Mouse (Mus musculus) heart, adult 11 months (tissue): ENCODE data around the gene Klhl11.

Source experiments
- DNase-seq: peaks from one replicate; pipeline ENCODE4 v3.0.0; 2022

Gene Klhl11

DNA sequence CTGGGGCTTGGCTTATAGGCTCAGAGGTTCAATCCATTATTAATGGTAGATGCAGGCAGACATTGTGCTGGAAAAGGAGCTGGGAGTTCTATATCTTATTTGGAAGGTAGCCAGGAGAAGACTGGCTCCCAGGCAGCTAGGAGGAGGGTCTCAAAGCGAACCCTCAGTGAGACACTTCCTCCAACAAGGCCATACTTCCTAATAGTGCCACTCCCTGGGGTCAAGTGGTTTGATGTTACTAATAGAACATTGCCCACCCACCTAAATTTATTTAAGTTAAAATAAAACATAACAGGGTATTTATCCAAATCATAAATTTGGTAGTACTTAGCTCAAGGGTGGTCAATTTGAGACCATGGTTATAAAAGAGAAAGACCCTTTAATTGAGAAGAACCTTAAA, 6.7 kb downstream of the Klhl11 start:
- no peak for DNase-seq

DNA sequence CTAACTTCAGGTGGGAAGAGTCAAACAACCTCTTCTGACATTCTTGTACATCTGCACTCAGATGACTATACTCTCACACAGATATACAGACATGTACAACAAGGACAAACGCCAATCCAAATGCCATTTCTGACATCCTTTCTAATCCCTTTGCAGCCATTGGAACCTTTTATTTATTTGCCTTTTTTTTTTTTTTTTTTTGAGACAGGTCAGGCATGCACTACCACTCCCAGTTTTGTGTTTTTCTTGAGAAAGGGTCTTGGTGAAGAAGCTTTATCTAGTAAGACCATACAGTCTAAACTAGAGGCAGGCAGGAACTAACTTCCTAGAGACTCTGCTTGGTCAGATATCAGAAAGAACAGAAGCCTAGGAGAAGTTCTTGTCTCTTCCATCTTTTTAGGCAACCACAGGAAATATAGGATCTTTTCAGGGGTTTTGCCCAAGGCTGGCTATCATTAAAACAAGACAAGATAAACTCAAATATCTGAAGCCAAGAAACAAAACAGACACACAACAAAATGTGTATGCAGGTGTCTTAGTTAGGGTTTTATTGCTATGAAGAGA, 7.2 kb downstream of the Klhl11 start:
- DNase-seq, result no peak

DNA sequence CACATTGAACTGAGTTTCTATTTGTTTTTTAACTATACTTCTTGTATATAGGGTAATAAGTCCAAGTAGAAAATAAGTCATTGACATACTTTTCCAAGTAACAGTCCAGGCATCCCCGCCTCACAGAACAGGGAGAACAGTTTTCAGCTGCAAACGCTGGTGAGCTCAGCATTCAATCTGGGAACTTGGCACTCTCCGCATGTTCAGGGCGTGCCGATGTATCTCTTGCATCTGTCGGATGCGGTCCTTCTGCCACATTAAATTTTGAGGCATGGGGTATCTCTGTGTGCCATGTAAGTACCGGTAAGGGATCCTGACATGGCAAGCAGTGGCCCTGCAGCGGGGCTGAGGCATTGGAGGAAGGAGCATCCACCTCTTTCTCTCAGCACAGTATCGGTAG, 9.8 kb downstream of the Klhl11 start:
- no peak for DNase-seq

DNA sequence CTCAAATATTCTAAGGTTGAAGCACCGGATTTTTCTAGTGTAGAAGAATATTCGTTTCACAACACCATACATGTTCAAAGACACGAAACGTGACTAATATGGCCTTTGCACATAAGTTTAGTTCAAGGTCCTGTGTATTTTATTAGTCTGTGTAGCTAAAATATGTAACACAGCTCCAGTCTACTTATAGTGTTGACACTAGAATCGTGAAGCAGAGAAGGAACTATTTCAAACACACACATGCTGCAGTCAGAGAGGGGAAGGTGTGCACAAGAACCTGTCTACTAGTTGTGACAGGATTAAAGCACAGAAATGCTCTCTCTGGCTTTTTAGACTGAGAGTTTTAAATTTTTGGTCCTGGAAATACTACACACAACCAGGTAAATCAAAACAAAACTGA, 14.8 kb downstream of the Klhl11 start:
- DNase-seq, result no peak

DNA sequence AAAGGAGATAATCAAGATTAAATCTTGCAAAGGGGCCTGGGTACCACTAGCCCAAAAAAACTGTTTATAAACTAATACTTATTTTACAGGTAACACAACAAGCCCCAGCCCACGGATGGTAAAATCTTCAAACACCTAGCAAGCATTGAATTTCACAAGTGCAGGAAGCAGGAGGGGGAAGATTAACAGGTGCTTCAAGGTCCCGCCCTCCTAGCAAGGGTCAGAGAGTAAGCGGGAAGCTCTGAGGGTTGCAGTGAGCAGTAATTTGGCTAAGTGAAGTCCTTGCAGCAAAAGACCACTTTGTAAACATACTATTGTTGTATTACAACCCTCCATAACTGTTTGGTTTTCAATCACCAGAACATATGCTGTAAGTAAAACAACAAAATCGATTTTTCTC, 15.3 kb downstream of the Klhl11 start:
- no peak for DNase-seq

DNA sequence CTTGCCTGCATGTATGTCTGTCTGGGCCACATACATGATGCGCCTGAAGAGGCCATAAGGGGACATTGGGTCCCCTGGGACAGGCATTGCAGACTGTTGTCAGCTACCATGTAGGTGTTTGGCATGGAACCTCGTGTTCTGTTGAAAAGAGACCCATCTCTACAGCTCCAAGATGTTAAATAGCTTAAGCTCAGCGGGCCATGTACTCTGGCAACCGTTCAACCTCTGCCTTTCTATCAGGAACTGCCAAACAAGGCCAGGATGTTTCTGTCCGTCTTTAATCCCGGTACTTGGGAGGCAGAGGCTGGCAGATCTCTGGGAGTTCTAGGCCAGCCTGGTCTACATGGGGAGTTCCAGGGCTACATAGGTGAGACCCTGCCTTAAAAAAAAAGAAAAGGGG, 29.9 kb downstream of the Klhl11 start:
- no peak for DNase-seq

DNA sequence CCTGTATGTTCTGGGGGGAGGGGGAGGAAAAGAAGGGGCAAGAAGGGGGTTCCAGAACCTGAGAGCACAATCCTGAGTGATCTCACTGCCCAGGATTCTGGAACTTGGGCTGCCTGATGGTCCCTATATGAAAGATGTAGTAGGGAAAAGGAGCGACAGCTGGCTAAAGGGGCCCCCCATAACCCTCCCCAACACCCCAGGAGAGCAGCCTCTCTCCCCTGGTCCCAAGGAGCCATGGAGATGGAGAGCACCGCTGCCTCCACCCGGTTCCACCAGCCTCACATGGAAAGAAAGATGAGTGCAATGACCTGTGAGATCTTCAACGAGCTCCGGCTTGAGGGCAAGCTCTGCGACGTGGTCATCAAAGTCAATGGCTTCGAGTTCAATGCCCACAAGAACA, 30.7 kb downstream of the Klhl11 start, which contains the start of the genes Nt5c3b and Klhl10:
TSS of gene Nt5c3b (minus strand) at position 12 of the 400 bp plus-strand sequence.
TSS of gene Klhl10 (plus strand) at position 121 of the 400 bp plus-strand sequence.
- peak; percentile 88 for DNase-seq

DNA sequence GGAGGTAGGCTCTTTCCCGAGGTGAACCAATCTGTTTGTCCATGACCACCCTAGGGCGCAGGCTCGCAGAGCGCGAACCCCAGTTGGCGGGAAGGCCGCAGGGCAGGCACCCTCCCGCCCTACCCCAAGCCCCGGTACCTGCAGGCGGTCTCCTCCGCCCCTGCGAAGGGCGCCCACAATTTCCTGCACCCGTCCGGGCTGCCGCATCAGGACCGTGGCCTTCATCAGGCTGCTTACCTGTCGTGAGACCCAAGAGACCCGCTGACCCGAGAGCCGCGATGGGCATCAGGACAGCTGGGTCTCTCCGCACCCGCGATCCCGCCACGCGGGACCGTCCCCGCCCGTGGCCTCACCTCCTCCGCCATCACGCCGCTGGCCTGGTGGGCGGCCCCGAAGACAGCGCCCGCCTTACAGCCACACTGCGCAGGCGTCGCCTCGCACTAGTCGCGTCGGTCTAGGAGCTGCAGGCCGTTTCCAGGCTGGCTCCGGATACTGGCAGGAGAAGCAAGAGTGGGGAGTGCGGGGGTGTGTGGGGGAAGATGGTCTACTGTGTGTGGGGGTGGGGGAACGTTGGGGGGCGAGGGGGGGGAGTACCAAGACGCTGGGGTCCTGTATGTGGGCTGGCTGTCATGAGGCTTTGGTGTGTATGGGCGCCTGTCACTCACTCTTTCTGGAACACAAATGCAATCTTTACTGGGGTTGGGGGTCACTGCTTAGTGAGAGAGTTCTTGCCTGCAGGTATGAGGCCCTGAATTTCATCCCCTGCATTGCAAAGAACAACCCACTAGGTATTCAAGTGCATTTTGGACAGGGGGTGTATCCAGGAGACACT, 31.6 kb downstream of the Klhl11 start:
- peak; percentile 99 for DNase-seq

DNA sequence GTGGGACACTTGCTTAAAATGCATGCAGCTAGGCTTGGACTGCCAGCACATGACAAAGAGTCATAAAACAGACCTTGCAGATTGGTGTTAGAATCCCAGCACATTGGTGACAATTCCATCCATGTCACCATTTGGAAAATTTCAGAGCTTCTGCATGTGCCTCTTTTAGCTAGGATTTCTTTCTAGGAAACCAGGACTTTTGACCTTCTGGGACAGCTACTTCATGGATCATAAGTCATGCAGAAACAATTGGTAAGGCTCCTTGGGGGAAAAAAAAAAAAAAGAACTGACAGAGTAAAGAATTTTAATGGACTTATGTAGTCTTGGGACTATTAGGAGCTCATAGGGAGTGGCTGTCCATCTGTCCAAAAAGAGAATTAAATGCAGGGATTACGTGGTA, 34.6 kb downstream of the Klhl11 start:
- DNase-seq, result no peak

DNA sequence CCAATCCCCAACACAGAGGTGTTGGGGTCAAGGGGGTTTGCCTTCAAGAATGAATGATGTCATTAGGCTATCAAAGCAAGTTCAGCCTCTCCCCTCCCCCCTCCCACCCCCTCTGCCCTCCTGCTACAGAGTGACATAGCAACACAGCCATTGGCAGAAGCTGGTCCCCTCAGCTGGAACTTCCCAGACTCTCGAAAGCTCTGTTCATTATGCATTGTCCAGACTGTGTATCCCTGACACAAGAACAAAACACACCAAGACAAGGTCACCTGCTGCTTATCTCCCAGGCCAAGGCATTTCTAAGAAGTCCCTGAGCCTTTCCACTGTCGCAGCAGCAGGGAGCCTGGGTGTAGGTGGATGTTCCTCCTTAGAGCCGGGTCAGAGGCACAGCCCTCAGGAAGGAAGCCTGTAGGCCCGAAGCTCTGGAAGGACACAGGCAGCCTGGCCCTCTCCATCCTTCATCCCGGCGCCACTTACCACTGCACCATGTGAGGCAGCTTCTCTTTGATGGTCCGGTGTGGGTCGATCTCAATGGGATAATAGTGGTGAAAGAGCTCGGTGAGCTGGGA, 36.8 kb downstream of the Klhl11 start:
- DNase-seq, result no peak

DNA sequence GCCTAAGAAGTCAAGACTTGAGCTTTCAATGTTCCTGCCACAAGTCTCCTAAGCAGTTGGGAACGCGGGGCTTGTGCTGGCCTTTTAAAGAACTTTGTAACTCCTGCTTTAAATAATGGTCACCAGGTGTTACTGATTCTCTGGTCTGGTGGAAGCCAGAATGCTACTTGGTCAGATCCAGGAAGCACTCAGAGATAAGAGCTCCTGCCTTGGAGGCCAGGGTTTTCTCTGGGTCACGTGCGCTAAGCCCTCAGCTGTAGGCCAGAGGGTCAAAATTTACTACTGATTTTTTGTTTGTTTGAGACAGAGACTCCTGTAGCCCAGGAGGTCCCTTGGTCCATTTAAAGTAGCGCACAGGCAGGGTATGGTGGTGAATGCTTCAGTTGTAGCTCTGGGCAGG, 40.5 kb downstream of the Klhl11 start:
- DNase-seq, result no peak

DNA sequence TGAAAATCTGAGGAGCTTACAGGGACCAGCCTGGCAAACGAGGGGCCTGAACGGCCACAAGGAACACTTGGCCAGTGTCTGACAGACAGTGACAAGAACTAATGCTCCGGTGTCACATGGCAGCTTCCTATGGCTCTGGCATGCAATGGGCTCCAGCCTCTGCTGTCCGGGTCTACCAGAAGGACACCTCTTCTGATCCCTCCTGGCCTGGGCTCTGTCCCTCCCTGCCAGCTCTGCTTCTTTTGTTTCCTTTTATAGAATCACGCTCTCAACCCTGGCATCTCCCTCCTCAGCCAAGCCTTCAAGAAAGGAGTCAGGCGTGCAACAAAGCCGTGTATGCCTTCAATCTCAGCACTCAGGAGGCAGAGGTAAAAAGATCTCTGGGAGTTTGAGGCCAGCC, 42.5 kb downstream of the Klhl11 start:
- peak; percentile 94 for DNase-seq

DNA sequence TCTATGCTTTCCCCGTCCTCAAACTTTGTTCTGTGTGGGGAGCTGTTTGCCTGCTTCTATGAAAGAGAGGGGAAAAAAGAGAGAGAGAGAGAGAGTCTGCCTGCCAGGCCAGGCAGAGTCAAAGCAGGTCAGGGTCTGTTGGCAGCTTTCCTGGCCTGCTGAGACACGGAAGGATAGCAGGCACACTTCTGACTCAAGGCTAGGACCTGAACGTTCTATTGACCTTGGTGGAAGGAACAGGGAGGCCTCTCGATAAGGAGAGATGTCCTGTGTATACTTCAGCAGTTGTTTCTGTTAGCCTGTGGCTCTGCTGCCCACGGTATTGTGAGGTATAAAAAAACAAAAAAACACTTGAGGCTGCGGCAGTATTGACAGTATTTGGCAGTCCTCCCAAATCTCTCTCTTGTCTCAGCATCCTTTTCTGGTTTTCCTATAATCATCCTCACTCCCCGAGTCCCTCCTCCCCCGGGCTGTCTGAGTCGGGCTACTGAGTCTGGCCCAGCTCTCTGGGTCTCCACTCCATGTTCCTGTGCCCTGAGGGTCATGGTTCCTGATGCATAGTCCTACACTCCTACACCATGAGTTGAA, 43.8 kb downstream of the Klhl11 start:
- DNase-seq, result peak; percentile 93

DNA sequence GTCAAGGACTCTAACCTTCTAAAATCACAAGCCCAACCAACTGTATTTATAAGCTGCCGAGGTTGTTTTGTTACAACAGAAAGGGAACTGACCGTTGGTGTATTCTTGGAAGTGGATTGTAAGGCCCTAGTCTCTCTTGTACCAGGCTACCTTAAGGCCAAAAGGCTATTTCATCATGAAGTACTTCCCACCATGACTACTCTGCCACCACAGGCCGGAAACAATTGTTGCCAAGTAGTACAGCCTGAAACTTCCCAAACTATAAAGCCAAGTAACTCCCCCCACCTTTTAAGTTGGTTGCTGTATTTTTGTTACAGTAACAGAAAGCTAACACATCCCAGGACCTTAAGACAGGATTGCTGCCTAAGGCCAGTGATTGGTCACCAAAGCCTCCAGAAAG, 45.7 kb downstream of the Klhl11 start:
- DNase-seq, result no peak

DNA sequence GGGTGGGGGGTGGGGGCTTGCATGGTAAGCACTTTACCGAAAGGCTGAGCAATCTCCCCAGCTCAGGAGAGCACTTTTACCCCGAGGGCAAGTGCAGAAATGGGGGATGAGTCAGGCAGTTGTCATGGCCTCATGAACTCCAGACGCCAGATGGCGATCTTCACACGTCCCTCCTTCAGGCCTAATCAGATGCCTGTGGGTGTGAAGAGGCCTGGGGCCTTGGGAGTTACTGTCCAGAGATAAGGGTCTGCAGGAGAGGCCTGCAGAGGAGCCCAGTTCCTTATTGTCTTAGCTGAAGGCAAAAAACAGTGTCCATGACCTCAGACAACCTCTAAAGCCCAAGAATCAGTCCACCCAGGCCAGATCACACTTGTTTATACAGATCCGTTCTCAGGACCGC, 46.7 kb downstream of the Klhl11 start:
- DNase-seq, result peak; percentile 97

DNA sequence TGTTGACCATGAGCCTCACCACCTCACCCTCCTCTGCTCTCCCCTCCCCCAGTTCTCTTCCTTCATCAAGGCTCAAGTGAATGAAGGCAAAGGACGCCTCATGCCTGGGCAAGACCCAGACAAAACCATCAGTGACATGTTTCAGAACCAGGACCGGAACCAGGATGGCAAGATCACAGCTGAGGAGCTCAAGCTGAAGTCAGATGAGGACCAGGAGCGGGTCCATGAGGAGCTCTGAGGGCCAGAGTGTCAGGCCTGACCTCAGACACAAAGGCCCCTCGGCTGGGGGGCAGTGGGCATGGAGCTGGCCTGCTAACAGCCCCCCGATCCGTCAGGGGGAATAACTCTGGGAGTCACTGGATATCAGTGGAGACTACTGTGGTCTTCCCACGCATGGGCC, 48.7 kb downstream of the Klhl11 start:
- DNase-seq, result peak; percentile 91

DNA sequence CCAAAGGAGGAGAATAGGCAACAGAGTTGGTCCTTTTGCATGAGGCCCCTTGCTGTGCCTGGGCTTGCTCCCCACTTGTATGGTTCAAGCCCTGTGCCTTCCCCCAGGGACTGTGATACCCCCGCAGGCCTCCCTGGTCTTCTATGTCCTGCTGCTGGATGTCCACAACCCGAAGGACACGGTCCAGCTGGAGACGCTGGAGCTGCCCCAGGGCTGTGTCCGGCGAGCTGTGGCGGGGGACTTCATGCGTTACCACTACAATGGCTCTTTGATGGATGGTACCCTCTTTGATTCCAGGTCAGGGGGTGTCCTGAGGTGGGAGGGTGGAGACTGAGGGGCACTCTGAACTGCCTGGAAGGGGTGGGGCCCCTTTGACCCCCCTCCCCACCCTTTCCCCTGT, 51.0 kb downstream of the Klhl11 start:
- peak; percentile 91 for DNase-seq

DNA sequence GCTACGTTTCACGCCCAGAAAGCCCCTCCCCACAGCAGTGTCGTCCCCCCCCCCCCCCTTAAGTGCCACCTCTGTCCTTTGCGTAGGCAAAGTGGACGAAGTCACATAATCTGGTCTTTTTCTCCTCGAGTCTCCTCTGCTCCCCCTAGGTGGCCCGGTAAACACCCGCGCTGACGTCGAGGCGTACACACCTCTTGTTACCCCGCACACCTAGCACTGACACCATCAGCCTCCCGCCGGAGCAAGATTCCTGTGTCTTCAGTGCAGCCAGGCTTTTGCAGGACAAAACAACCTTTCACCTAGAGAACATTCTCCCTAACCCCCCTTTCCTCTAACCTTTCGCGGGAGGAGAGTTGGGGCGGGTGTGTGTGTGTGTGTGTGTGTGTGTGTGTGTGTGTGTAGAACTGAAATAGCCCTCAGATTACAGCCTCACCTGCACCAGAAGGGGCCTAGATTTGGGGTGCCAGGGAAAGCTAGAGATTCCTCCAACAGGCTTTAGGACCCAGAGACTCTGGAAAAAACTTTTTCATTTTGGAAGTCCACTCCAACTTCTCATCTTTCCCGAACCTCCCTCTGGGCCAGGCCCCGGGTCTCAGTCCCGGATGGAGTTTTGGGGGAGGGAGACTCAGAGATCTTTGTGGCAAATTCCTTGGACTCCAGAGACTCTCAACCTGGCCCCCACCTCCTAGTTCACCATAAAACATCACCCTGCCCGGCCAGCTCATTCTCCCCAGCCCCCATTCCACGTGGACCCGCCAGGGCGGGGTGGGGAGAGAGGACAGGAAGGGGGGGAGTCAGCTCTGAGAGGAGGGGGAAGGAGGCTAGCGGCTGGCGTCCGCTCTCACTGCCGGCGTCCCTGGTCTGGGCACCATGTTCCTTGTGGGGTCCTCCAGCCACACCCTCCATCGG, 57.4 kb downstream of the Klhl11 start, which contains the start of gene Fkbp10:
TSS of gene Fkbp10 (plus strand) at position 784 of the 909 bp plus-strand sequence.
- peak; percentile 99 for DNase-seq

DNA sequence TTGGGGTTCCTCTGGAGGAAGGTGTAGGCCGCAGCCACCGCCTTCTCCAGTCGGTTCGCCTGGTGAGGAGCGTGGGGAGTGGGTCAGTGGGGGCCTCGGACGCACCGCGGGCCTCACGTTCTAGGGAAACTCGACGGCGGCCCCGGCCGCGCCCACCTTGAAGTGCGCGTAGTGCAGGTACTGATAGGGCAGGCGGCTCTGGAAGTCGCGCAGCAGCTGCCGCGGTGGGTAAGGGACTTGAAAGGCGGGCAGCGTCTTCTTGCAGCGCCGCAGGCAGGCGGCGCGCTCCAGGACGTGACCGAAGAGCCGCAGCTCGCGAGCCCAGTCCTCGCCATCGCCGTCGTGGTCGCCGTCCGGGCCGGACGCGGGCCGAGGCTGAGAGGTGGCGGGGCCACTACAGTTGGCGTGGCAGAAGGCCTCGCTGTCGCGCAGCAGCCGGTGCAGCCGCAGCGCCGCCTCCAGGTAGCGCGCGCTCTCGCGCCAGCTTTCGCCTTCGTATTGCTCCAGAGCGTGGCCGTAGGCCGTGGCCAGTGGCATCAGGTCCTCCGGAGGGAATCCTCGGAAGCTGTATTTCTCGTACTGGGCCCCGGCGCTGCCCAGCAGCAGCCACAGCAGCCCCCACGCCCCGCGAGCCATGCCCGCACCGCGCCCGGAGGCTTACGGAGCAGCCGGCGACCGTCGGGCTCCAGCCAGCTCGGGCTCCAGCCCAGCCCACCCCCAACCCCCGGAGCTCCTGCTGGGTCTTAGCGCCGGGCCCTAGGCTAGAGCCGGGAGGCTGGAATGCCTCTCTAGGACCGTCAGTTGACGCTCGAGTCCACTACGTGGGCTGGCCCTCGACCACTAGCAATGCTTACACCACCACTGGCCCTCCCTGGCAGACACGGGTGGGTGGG, 58.3 kb downstream of the Klhl11 start, which contains the start of gene P3h4:
TSS of gene P3h4 (minus strand) at position 816 of the 893 bp plus-strand sequence.
- DNase-seq, result peak; percentile 99

DNA sequence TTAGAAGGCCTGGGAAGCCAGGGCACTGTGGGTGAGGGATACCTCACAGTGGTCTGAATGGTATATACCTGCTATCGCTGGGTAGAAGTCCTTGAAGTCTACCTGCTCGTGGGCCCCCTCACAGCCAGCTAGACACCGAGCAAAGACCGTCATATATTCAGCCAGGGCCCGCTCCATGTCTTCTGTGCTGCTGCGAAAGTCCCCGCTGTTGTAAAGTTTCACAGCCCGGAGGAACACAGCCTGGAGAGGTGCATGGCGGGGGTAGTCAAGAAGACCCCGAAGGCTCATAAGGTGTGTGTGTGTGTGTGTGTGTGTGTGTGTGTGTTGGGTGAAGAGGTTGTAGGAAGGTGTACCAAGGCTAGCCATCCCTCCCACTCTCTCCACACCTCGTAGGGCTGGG, 59.0 kb downstream of the Klhl11 start:
- DNase-seq, result peak; percentile 93
